Mouse (Mus musculus) ES-E14 (cell line): ENCODE data around the gene Slc35e2.

Experiments
- CHD2 ChIP-seq: IDR thresholded peaks from 2 replicates; pipeline ENCODE4 v1.6.1; 2014; ENCODE audit warnings: mild to moderate bottlenecking, low read depth, low read length, inconsistent platforms
- HCFC1 ChIP-seq: IDR thresholded peaks from 2 replicates; pipeline ENCODE4 v1.6.1; 2012; ENCODE audit warnings: low read length, inconsistent platforms, borderline replicate concordance; ENCODE audit not compliant: insufficient read depth
- MAFK ChIP-seq: IDR thresholded peaks from 2 replicates; pipeline ENCODE4 v1.6.1; 2014; ENCODE audit warnings: mild to moderate bottlenecking, low read depth, low read length, inconsistent platforms; ENCODE audit not compliant: insufficient read depth
- ZC3H11A ChIP-seq: IDR thresholded peaks from 2 replicates; pipeline ENCODE4 v1.6.1; 2012; ENCODE audit warnings: low read depth, mild to moderate bottlenecking, inconsistent platforms, low read length, borderline replicate concordance
- ZNF384 ChIP-seq: IDR thresholded peaks from 2 replicates; pipeline ENCODE4 v1.6.1; 2012; ENCODE audit warnings: low read depth, low read length, inconsistent platforms

- no peak for TF ChIP-seq ZC3H11A
- no peak for TF ChIP-seq MAFK
- no peak for TF ChIP-seq CHD2
- TF ChIP-seq HCFC1 = no peak
- TF ChIP-seq ZNF384 = no peak
These were observed 65.7 kb downstream of the Slc35e2 start for GRCm38 (mm10) chr4:155666903-155667302.
